Mouse (Mus musculus) urinary bladder, postnatal 14 days (tissue): ENCODE measurements around the gene Ppp1r35.

ENCODE experiments used
- DNase-seq: peaks from one replicate; pipeline ENCODE4 v3.0.0; 2021; ENCODE audit warnings: low spot score

Ppp1r35 gene

DNA sequence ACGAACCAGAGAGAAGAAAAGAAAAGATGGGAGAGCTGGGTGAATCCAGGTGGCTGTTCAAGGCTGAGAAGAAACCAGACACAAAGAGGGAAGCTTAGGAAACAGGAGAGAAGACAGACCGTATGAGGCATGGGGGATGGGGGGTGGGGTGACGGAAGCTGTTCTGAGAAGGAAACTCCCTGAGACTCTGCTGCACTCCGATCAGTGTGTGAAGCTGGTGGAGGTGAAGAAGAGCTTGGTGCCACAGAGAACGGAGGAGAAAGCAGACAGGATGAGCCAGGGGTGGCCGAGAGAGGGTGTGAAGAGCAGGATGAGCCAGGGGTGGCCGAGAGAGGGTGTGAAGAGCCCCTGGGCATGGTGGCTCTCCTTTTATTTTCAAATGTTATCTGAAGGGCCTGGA is 47.8 kb downstream of the Ppp1r35 start:
- DNase-seq: no peak

DNA sequence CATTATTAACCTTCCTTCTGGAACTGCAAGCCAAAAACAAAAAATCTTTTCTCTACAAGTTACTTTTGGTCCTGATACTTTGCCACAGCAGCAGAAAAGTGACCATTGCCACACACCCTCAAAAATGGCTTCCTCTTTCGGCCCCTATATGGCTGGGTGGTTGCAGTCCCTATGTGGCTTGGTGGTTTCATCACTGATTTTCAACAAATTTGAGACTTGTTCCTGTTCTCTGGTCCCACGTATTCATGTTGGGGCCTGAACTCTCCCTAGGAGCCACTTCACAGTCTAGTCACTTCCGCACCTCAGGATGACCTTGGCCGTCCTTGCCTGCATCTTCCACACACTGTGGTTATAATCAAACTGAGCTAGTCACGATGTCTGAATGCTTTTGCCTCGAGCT is 50.0 kb downstream of the Ppp1r35 start:
- no peak for DNase-seq
